Mouse (Mus musculus): Measurements from ENCODE around the gene Rhpn2. TPM values are rescaled to one million over a fixed set of nuclear protein-coding genes. Genes with fewer than 3 reads are reported as not detected.

Rhpn2 gene
- polyA plus RNA-seq, 1 experiment from 2014 or later = 1.9 TPM

- 25% methylated on average over 5 of the region's 5 CpGs for WGBS
- ATAC-seq (ENCODE audit: low FRiP score) (no peak), DNase-seq (ENCODE audit: low spot score, missing footprints) (no peak)
- Histone ChIP-seq H3K4me1 (ENCODE audit: control insufficient read depth, insufficient read depth, low read length) (no peaks in the 10 kb centered on the region; the same call in 1 of the 2 replicates), H3K27ac (ENCODE audit: low read depth, low read length) (no peak overlapping the region), H3K9ac (ENCODE audit: low read length) (no peak overlapping the region), H3K36me3 (ENCODE audit: control insufficient read depth, insufficient read depth, low read length) (no peaks in the 10 kb centered on the region), H3K9me3 (ENCODE audit: control insufficient read depth, low read length) (no peaks in the 10 kb centered on the region), H3K4me2 (no peak overlapping the region), H3K4me3 (ENCODE audit: low read depth, low read length) (no peak overlapping the region), H3K27me3 (ENCODE audit: control insufficient read depth, insufficient read depth, low read length) (peaks cover 6% of the 10 kb centered on the region; the same call in 1 of the 2 replicates)
These were observed 6.2 kb downstream of the Rhpn2 start for GRCm38 (mm10) chr7:35340196-35340595.

DNA sequence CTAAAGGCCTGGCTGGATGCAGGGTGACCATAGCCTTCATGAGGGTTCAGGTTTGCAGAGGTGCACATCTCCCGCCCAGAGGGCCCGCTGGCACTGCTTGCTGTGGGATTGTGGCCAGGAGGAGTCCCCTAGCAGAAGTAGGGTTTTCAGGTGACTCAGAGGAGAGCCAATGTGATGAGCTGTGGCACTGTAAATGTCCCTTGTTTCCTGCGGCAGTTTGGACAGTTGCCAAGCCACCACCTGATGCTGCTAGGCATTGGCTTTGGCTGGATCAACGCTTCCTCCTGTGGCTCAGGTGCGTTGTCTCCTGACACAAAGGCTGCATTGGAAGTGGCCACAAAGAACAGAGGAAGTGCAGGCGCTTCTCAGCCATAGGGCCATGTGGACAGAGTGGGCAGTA lies 7.3 kb downstream of the Rhpn2 start:
- Histone ChIP-seq H3K4me3 (ENCODE audit: low read depth, low read length) (no peak overlapping the region), H3K27me3 (ENCODE audit: control insufficient read depth, insufficient read depth, low read length) (no peaks in the 10 kb centered on the region), H3K9ac (ENCODE audit: low read length) (no peak overlapping the region), H3K4me2 (no peak overlapping the region), H3K36me3 (ENCODE audit: control insufficient read depth, insufficient read depth, low read length) (no peaks in the 10 kb centered on the region), H3K4me1 (ENCODE audit: control insufficient read depth, insufficient read depth, low read length) (no peaks in the 10 kb centered on the region; the same call in 1 of the 2 replicates), H3K9me3 (ENCODE audit: control insufficient read depth, low read length) (no peaks in the 10 kb centered on the region), H3K27ac (ENCODE audit: low read depth, low read length) (no peak overlapping the region)
- no peak for DNase-seq (ENCODE audit: low spot score, missing footprints)
- no peak for ATAC-seq (ENCODE audit: low FRiP score)
- 83% methylated on average over 6 of the region's 6 CpGs for WGBS

DNA sequence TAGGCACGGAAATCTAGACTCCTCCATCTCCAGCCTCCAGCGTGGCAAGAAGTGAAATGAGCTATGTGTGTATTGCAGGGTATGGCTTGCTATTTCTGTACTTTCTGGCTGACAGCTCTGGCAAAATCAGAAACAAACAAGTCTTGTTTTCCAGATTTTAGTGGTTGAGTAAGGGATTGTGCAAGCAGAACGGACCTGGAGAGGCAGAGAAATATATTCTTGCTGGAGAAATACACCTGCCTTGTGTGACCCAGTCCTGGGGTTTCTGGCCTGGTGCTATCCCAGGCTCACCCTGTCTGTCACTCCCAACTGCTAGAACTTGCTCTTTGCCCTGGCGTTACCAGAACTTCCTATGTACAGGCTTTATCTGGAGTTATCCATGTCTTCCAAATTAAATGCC lies 8.5 kb downstream of the Rhpn2 start:
- 73% methylated on average over 4 of the region's 4 CpGs for WGBS
- Histone ChIP-seq H3K4me2 (no peak overlapping the region), H3K27ac (ENCODE audit: low read depth, low read length) (no peak overlapping the region), H3K9me3 (ENCODE audit: control insufficient read depth, low read length) (no peaks in the 10 kb centered on the region), H3K9ac (ENCODE audit: low read length) (no peak overlapping the region), H3K36me3 (ENCODE audit: control insufficient read depth, insufficient read depth, low read length) (no peaks in the 10 kb centered on the region), H3K4me1 (ENCODE audit: control insufficient read depth, insufficient read depth, low read length) (no peaks in the 10 kb centered on the region; the same call in 1 of the 2 replicates), H3K4me3 (ENCODE audit: low read depth, low read length) (no peak overlapping the region), H3K27me3 (ENCODE audit: control insufficient read depth, insufficient read depth, low read length) (no peaks in the 10 kb centered on the region)
- DNase-seq (ENCODE audit: low spot score, missing footprints) = no peak
- ATAC-seq (ENCODE audit: low FRiP score) = no peak

DNA sequence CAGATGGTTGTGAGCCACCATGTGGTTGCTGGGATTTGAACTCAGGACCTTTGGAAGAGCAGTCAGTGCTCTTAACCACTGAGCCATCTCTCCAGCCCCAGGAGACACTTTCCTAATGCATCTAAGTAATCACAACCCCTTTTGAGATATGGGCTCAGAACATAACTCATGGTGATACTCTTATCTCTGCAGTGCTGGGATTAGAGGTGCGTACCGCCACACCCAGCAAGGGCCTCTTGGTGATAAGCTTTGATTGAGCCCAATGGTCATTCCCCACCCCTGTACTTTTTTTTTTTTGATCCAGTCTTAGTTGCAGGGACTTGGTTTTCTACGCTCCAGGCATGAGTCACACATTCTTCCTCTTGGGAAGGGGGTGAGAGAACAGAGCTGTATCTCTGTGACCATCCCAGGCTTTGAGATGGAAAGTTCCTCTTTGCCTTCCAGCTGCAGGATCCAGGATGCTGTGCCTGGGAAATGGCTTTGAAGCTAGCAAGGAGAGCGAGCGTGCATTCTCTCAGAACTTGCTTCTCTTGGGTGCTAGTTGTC lies 10.9 kb downstream of the Rhpn2 start:
- ATAC-seq (ENCODE audit: low FRiP score) (no peak), DNase-seq (ENCODE audit: low spot score, missing footprints) (no peak)
- Histone ChIP-seq H3K4me3 (ENCODE audit: low read depth, low read length) (no peak overlapping the region), H3K9ac (ENCODE audit: low read length) (no peak overlapping the region), H3K9me3 (ENCODE audit: control insufficient read depth, low read length) (no peaks in the 10 kb centered on the region), H3K4me1 (ENCODE audit: control insufficient read depth, insufficient read depth, low read length) (no peaks in the 10 kb centered on the region; the same call in 1 of the 2 replicates), H3K36me3 (ENCODE audit: control insufficient read depth, insufficient read depth, low read length) (no peaks in the 10 kb centered on the region), H3K27me3 (ENCODE audit: control insufficient read depth, insufficient read depth, low read length) (no peaks in the 10 kb centered on the region), H3K27ac (ENCODE audit: low read depth, low read length) (no peak overlapping the region), H3K4me2 (no peak overlapping the region)
- 93% methylated on average over 5 of the region's 5 CpGs for WGBS

DNA sequence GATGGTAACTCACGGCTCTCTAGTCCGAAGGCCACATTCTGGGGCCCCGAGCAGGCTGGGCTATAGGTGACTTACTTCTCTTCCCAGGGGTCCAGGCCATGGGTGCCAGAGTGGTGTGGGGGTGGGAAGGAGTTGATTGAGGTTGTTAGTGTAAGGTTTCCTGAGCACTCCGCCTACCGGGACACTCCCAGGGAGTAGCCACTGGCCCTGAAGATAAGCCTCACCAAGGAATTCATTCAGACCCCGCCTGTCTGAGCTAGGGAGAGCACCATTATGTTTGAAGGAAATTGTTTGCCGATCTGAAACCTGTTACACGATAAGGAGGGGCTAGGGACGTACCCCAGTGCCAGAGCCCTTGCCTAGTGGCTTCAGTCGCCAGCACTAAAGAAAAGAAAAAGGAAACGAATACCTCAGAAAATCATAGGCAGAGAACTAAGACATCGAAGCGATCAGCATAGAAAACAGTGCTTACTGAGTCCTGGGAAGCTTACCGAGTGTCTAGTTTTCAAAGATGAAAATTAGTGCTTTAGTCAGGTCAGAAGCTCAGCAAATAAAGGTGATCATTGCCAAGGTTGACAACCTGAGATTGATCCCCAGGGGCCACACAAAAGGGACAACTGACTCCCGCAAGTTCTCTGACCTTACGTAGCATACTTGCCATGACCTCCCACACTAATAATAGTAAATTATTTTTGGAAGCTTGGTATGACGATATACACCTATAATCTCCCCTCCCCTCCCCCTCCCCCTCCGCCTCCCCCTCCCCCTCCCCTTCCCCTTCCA lies 14.1 kb downstream of the Rhpn2 start:
- no peak overlapping the region for H3K4me3 ChIP-seq (ENCODE audit: low read depth, low read length)
- WGBS = 81% methylated on average over 17 of the region's 18 CpGs
- no peak for DNase-seq (ENCODE audit: low spot score, missing footprints)
- no peak overlapping the region for H3K9ac ChIP-seq (ENCODE audit: low read length)
- no peaks in the 10 kb centered on the region for H3K27me3 ChIP-seq (ENCODE audit: control insufficient read depth, insufficient read depth, low read length)
- H3K36me3 ChIP-seq (ENCODE audit: control insufficient read depth, insufficient read depth, low read length) = no peaks in the 10 kb centered on the region
- H3K4me2 ChIP-seq = no peak overlapping the region
- H3K4me1 ChIP-seq (ENCODE audit: control insufficient read depth, insufficient read depth, low read length) = no peaks in the 10 kb centered on the region
- ATAC-seq (ENCODE audit: low FRiP score) = no peak
- H3K9me3 ChIP-seq (ENCODE audit: control insufficient read depth, low read length) = no peaks in the 10 kb centered on the region
- no peak overlapping the region for H3K27ac ChIP-seq (ENCODE audit: low read depth, low read length)

DNA sequence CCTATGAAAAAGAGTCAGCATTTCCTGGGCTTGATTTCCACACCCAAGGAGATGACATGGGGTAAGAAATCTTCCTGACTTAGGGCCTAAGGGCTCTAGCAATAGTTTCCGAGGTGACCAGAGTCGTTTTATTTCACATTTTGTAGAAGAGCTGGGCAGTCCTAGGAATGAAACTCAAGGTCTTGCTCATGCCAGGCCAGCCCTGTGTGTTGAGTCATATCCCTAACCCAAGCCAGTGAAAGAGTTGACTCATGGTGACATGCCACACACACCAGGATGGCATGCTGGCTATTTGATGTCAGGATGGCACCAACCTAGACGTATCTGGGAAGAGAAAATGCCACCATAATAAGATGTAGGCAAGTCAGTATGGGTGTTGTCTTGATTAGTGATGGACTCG lies 15.1 kb downstream of the Rhpn2 start:
- ATAC-seq (ENCODE audit: low FRiP score) (no peak), DNase-seq (ENCODE audit: low spot score, missing footprints) (no peak)
- no peak overlapping the region for H3K4me2 ChIP-seq
- H3K27me3 ChIP-seq (ENCODE audit: control insufficient read depth, insufficient read depth, low read length) = no peaks in the 10 kb centered on the region
- H3K4me3 ChIP-seq (ENCODE audit: low read depth, low read length) = no peak overlapping the region
- no peak overlapping the region for H3K27ac ChIP-seq (ENCODE audit: low read depth, low read length)
- WGBS = 85% methylated on average over 4 of the region's 4 CpGs
- no peaks in the 10 kb centered on the region for H3K9me3 ChIP-seq (ENCODE audit: control insufficient read depth, low read length)
- H3K36me3 ChIP-seq (ENCODE audit: control insufficient read depth, insufficient read depth, low read length) = no peaks in the 10 kb centered on the region
- no peak overlapping the region for H3K9ac ChIP-seq (ENCODE audit: low read length)
- no peaks in the 10 kb centered on the region for H3K4me1 ChIP-seq (ENCODE audit: control insufficient read depth, insufficient read depth, low read length)

GRCm38 (mm10) chr7:35349886-35350684 lies 16.1 kb downstream of the Rhpn2 start:
- no peak overlapping the region for H3K4me2 ChIP-seq
- H3K27me3 ChIP-seq (ENCODE audit: control insufficient read depth, insufficient read depth, low read length) = no peaks in the 10 kb centered on the region
- H3K9me3 ChIP-seq (ENCODE audit: control insufficient read depth, low read length) = no peaks in the 10 kb centered on the region
- ATAC-seq (ENCODE audit: low FRiP score) (no peak), DNase-seq (ENCODE audit: low spot score, missing footprints) (no peak)
- 90% methylated on average over 8 of the region's 8 CpGs for WGBS
- no peaks in the 10 kb centered on the region for H3K36me3 ChIP-seq (ENCODE audit: control insufficient read depth, insufficient read depth, low read length)
- no peak overlapping the region for H3K9ac ChIP-seq (ENCODE audit: low read length)
- H3K4me1 ChIP-seq (ENCODE audit: control insufficient read depth, insufficient read depth, low read length) = no peaks in the 10 kb centered on the region
- no peak overlapping the region for H3K27ac ChIP-seq (ENCODE audit: low read depth, low read length)
- no peak overlapping the region for H3K4me3 ChIP-seq (ENCODE audit: low read depth, low read length)

- ATAC-seq (ENCODE audit: low FRiP score) = no peak
- DNase-seq (ENCODE audit: low spot score, missing footprints) = no peak
- Histone ChIP-seq H3K4me2 (no peak overlapping the region), H3K4me3 (ENCODE audit: low read depth, low read length) (no peak overlapping the region), H3K36me3 (ENCODE audit: control insufficient read depth, insufficient read depth, low read length) (no peaks in the 10 kb centered on the region), H3K27me3 (ENCODE audit: control insufficient read depth, insufficient read depth, low read length) (no peaks in the 10 kb centered on the region), H3K9me3 (ENCODE audit: control insufficient read depth, low read length) (no peaks in the 10 kb centered on the region), H3K4me1 (ENCODE audit: control insufficient read depth, insufficient read depth, low read length) (no peaks in the 10 kb centered on the region), H3K9ac (ENCODE audit: low read length) (no peak overlapping the region), H3K27ac (ENCODE audit: low read depth, low read length) (no peak overlapping the region)
- WGBS = 92% methylated on average over 3 of the region's 3 CpGs
These were observed 17.2 kb downstream of the Rhpn2 start for GRCm38 (mm10) chr7:35351155-35351554.

DNA sequence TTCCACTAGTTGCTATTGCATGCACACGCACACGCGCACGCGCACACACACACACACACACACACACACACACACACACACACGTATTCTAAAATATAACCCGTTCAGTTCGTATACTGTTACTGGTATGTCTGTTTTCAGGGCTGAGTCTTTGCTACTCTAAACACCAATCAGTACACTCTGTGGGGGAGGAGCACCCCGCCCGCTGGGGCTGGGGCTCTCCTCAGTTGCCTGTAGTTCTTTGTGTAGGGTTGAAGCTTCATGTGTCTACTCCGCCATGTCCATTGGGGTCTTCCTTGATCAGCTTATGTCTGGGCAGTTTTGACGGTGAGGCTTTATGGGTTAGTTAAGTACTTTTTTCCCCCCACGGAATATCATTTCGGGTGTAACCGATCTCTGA lies 19.3 kb downstream of the Rhpn2 start:
- no peak for ATAC-seq (ENCODE audit: low FRiP score)
- Histone ChIP-seq H3K4me2 (no peak overlapping the region), H3K27ac (ENCODE audit: low read depth, low read length) (no peak overlapping the region), H3K4me1 (ENCODE audit: control insufficient read depth, insufficient read depth, low read length) (no peaks in the 10 kb centered on the region), H3K4me3 (ENCODE audit: low read depth, low read length) (no peak overlapping the region), H3K9me3 (ENCODE audit: control insufficient read depth, low read length) (no peaks in the 10 kb centered on the region), H3K9ac (ENCODE audit: low read length) (no peak overlapping the region), H3K36me3 (ENCODE audit: control insufficient read depth, insufficient read depth, low read length) (no peaks in the 10 kb centered on the region), H3K27me3 (ENCODE audit: control insufficient read depth, insufficient read depth, low read length) (no peaks in the 10 kb centered on the region)
- 91% methylated on average over 15 of the region's 15 CpGs for WGBS
- no peak for DNase-seq (ENCODE audit: low spot score, missing footprints)

Measured in midbrain, embryonic 11.5 days (tissue).